Mouse (Mus musculus) forebrain, postnatal 0 days (tissue): ENCODE results near the gene Ccdc149. TPM values are rescaled to one million over a fixed set of nuclear protein-coding genes. Genes with fewer than 3 reads are reported as not detected.

ENCODE experiments used
- ATAC-seq: fragments of 200-750 bp; cut with Nextera tagmentation; 2 replicates; pipeline ENCODE4 v1.8.0; 2017; ENCODE audit warnings: mild to moderate bottlenecking, moderate library complexity
- DNase-seq: peaks from one replicate; pipeline ENCODE4 v3.0.0-alpha.2; 2015
- H3K27ac ChIP-seq: fragments of 300-500 bp; sonication (generic); 2 replicates; pipeline ENCODE4 v1.5.1; 2014; ENCODE audit warnings: low read depth, mild to moderate bottlenecking, antibody characterized with exemption, low read length, moderate library complexity, mixed read lengths
- H3K27me3 ChIP-seq: fragments of 300-500 bp; sonication (generic); 2 replicates; pipeline ENCODE4 v1.6.1; 2014; ENCODE audit warnings: mild to moderate bottlenecking, low read length, mixed read lengths; ENCODE audit not compliant: insufficient read depth
- H3K36me3 ChIP-seq: fragments of 300-500 bp; sonication (generic); 2 replicates; pipeline ENCODE4 v1.6.1; 2014; ENCODE audit warnings: mild to moderate bottlenecking, moderate library complexity; ENCODE audit not compliant: insufficient read depth
- H3K4me1 ChIP-seq: fragments of 300-500 bp; sonication (generic); 2 replicates; pipeline ENCODE4 v1.6.1; 2014; ENCODE audit warnings: antibody characterized with exemption; ENCODE audit not compliant: insufficient read depth
- H3K4me2 ChIP-seq: fragments of 300-500 bp; sonication (generic); 2 replicates; pipeline ENCODE4 v1.6.1; 2014; ENCODE audit warnings: low read depth, mild to moderate bottlenecking, moderate library complexity
- H3K4me3 ChIP-seq: fragments of 300-500 bp; sonication (generic); 2 replicates; pipeline ENCODE4 v1.5.1; 2014; ENCODE audit warnings: low read depth, low read length, mixed read lengths
- H3K9ac ChIP-seq: fragments of 300-500 bp; sonication (generic); 2 replicates; pipeline ENCODE4 v1.6.1; 2014; ENCODE audit warnings: mild to moderate bottlenecking
- H3K9me3 ChIP-seq: fragments of 300-500 bp; sonication (generic); 2 replicates; pipeline ENCODE4 v1.6.1; 2016; ENCODE audit warnings: low read length
- CTCF ChIP-seq: sonication (generic); IDR thresholded peaks from 2 replicates; pipeline ENCODE4 v1.5.1; 2016; ENCODE audit warnings: antibody characterized with exemption, control low read depth, low read depth
- WGBS: fragments of 180-500 bp; shearing (Covaris S2); extraction: QIAGEN DNeasy Blood & Tissue Kit; methylation state at CpG from one replicate; pipeline ENCODE4 v1.1.7; 2014; 5-methylcytosine and 5-hydroxymethylcytosine counted together
- polyA plus RNA-seq: library from polyadenylated mRNA; unstranded; fragments of >200 nt; fragmentation: Nextera tagmentation; extraction: Ambion mirVana; gene quantifications from 2 replicates; pipeline ENCODE4 v1.2.1, GENCODE M21; 2015
- total RNA-seq: library from RNA; depleted of rRNA; stranded (reverse); fragments of >200 nt; gene quantifications from 2 replicates; pipeline ENCODE4 v1.2.3, GENCODE M21; 2014

Gene Ccdc149
- total and polyA plus RNA-seq, 2 experiments from 2014 or later = 16.0 to 21.4 TPM

- Histone ChIP-seq H3K36me3 (no peaks in the 10 kb centered on the region), H3K27ac (no peak overlapping the region), H3K9me3 (no peaks in the 10 kb centered on the region), H3K4me3 (no peak overlapping the region), H3K9ac (no peak overlapping the region), H3K27me3 (no peaks in the 10 kb centered on the region), H3K4me2 (no peak overlapping the region), H3K4me1 (peaks cover 18% of the 10 kb centered on the region; the same call in 1 of the 2 replicates)
- DNase-seq = no peak
- TF ChIP-seq CTCF = no peak
- no peak for ATAC-seq
- 85% methylated on average over 7 of the region's 7 CpGs for WGBS
Measured at GRCm38 (mm10) chr5:52473988-52474387, 2.7 kb upstream of the Ccdc149 start.

- Histone ChIP-seq H3K4me1 (no peaks in the 10 kb centered on the region), H3K4me2 (peak overlapping the region; percentile 92), H3K27ac (peak overlapping the region; percentile 89; the same call in 1 of the 2 replicates), H3K9me3 (no peaks in the 10 kb centered on the region; the same call in 1 of the 2 replicates), H3K27me3 (no peaks in the 10 kb centered on the region), H3K36me3 (no peaks in the 10 kb centered on the region), H3K9ac (peak overlapping the region; percentile 97), H3K4me3 (peak overlapping the region; percentile 82)
- ATAC-seq = no peak; the same call in 1 of the 2 replicates
- 51% methylated on average over 5 of the region's 5 CpGs for WGBS
- no peak for DNase-seq
- no peak for TF ChIP-seq CTCF
Measured at GRCm38 (mm10) chr5:52470551-52470950, 770 bp downstream of the Ccdc149 start.

GRCm38 (mm10) chr5:52467841-52468240 is 3.5 kb downstream of the Ccdc149 start:
- 89% methylated on average over 3 of the region's 3 CpGs for WGBS
- TF ChIP-seq CTCF = no peak
- ATAC-seq (no peak), DNase-seq (no peak)
- H3K9me3 ChIP-seq = peaks cover 7% of the 10 kb centered on the region; the same call in 1 of the 2 replicates
- H3K36me3 ChIP-seq = no peaks in the 10 kb centered on the region
- no peak overlapping the region for H3K4me2 ChIP-seq
- no peaks in the 10 kb centered on the region for H3K4me1 ChIP-seq
- no peaks in the 10 kb centered on the region for H3K27me3 ChIP-seq
- no peak overlapping the region for H3K4me3 ChIP-seq
- no peak overlapping the region for H3K9ac ChIP-seq
- H3K27ac ChIP-seq = no peak overlapping the region

- DNase-seq = no peak
- Histone ChIP-seq H3K4me2 (no peak overlapping the region), H3K9me3 (peaks cover 7% of the 10 kb centered on the region; the same call in 1 of the 2 replicates), H3K4me3 (no peak overlapping the region), H3K27ac (no peak overlapping the region), H3K4me1 (no peaks in the 10 kb centered on the region), H3K27me3 (no peaks in the 10 kb centered on the region), H3K9ac (no peak overlapping the region), H3K36me3 (no peaks in the 10 kb centered on the region)
- no peak for TF ChIP-seq CTCF
- ATAC-seq = no peak
- WGBS = 86% methylated on average over 2 of the region's 2 CpGs
Measured at GRCm38 (mm10) chr5:52462447-52462846, 8.9 kb downstream of the Ccdc149 start.

GRCm38 (mm10) chr5:52461434-52462124 is 9.7 kb downstream of the Ccdc149 start:
- DNase-seq (no peak), ATAC-seq (no peak)
- H3K27ac ChIP-seq = no peak overlapping the region
- no peaks in the 10 kb centered on the region; the same call in 1 of the 2 replicates for H3K4me1 ChIP-seq
- TF ChIP-seq CTCF = no peak
- no peaks in the 10 kb centered on the region for H3K36me3 ChIP-seq
- no peak overlapping the region for H3K4me2 ChIP-seq
- no peak overlapping the region for H3K9ac ChIP-seq
- WGBS = 78% methylated on average over 6 of the region's 6 CpGs
- no peak overlapping the region for H3K4me3 ChIP-seq
- no peaks in the 10 kb centered on the region for H3K27me3 ChIP-seq
- H3K9me3 ChIP-seq = peaks cover 7% of the 10 kb centered on the region; the same call in 1 of the 2 replicates

GRCm38 (mm10) chr5:52459308-52459707 is 12.0 kb downstream of the Ccdc149 start:
- H3K36me3 ChIP-seq = no peaks in the 10 kb centered on the region
- no peaks in the 10 kb centered on the region for H3K9me3 ChIP-seq
- no peaks in the 10 kb centered on the region for H3K27me3 ChIP-seq
- H3K4me2 ChIP-seq = no peak overlapping the region
- no peak for DNase-seq
- WGBS = 92% methylated on average over 4 of the region's 4 CpGs
- TF ChIP-seq CTCF = no peak
- no peak overlapping the region for H3K4me3 ChIP-seq
- no peak overlapping the region for H3K9ac ChIP-seq
- ATAC-seq = no peak
- H3K4me1 ChIP-seq = no peaks in the 10 kb centered on the region; the same call in 1 of the 2 replicates
- H3K27ac ChIP-seq = no peak overlapping the region

GRCm38 (mm10) chr5:52457154-52457553 is 14.2 kb downstream of the Ccdc149 start:
- Histone ChIP-seq H3K27ac (no peak overlapping the region), H3K27me3 (no peaks in the 10 kb centered on the region), H3K4me3 (no peak overlapping the region), H3K36me3 (no peaks in the 10 kb centered on the region), H3K9me3 (no peaks in the 10 kb centered on the region), H3K4me1 (no peaks in the 10 kb centered on the region; the same call in 1 of the 2 replicates), H3K4me2 (no peak overlapping the region), H3K9ac (no peak overlapping the region)
- no peak for TF ChIP-seq CTCF
- WGBS = 44% methylated on average over 6 of the region's 6 CpGs
- ATAC-seq (peak; percentile 55), DNase-seq (peak; percentile 17)
